Mouse (Mus musculus): ENCODE results near the gene Ndufa4l2. TPM values are rescaled to one million over a fixed set of nuclear protein-coding genes. Genes with fewer than 3 reads are reported as not detected.
A peak's percentile ranks its signal among the peaks of the same experiment; 100 is the strongest.

Gene Ndufa4l2
- polyA plus RNA-seq, 1 experiment from 2014 or later = 21.9 TPM

- Histone ChIP-seq H3K4me1 (replicated peaks; ENCODE audit: control insufficient read depth, insufficient read depth, low read length) (no peaks in the 10 kb centered on the region), H3K4me2 (replicated peaks; ENCODE audit: low read depth) (no peak overlapping the region), H3K9me3 (ENCODE audit: control insufficient read depth) (no peaks in the 10 kb centered on the region), H3K27ac (ENCODE audit: low read depth, low read length) (no peak overlapping the region), H3K9ac (ENCODE audit: low read depth, low read length) (no peak overlapping the region), H3K27me3 (replicated peaks; ENCODE audit: control insufficient read depth, insufficient read depth, low read length) (no peaks in the 10 kb centered on the region), H3K36me3 (ENCODE audit: control insufficient read depth, insufficient read depth) (peaks cover 86% of the 10 kb centered on the region), H3K4me3 (ENCODE audit: low read depth, low read length) (no peak overlapping the region)
- ATAC-seq = peak; percentile 26; the same call in 1 of the 2 replicates
- TF ChIP-seq CTCF (IDR thresholded peaks at IDR 0.05; ENCODE audit: low read depth) = no peak
- WGBS = 37% methylated on average over 13 of the region's 13 CpGs
Measured at GRCm38 (mm10) chr10:127564301-127564700, 49.5 kb downstream of the Ndufa4l2 start.

Other genes starting within 250 kb of the Ndufa4l2 start
- 143 and 147 TPM in 2 replicates for gene Dctn2, start 248.6 kb upstream of the Ndufa4l2 start, polyA plus RNA-seq (2015; fragmentation: Nextera tagmentation; extraction: Ambion mirVana)
- gene Mbd6, start 225.9 kb upstream of the Ndufa4l2 start, polyA plus RNA-seq (2015; fragmentation: Nextera tagmentation; extraction: Ambion mirVana) = 8.7 and 12.8 TPM in 2 replicates
- gene Mars, start 203.2 kb upstream of the Ndufa4l2 start, polyA plus RNA-seq (2015; fragmentation: Nextera tagmentation; extraction: Ambion mirVana) = 47.2 and 50.7 TPM in 2 replicates
- gene Arhgap9, start 193.0 kb upstream of the Ndufa4l2 start, polyA plus RNA-seq (2015; fragmentation: Nextera tagmentation; extraction: Ambion mirVana) = 9.5 and 12.0 TPM in 2 replicates
- gene Gli1, start 173.0 kb upstream of the Ndufa4l2 start, polyA plus RNA-seq (2015; fragmentation: Nextera tagmentation; extraction: Ambion mirVana) = 2.0 TPM in 2 replicates
- 0.04 TPM in 1 of 2 replicates, not detected in the other for gene Inhbe, start 160.6 kb upstream of the Ndufa4l2 start, polyA plus RNA-seq (2015; fragmentation: Nextera tagmentation; extraction: Ambion mirVana)
- not detected in 2 replicates for gene Inhbc, start 144.5 kb upstream of the Ndufa4l2 start, polyA plus RNA-seq (2015; fragmentation: Nextera tagmentation; extraction: Ambion mirVana)
- gene R3hdm2, start 134.6 kb upstream of the Ndufa4l2 start, polyA plus RNA-seq (2015; fragmentation: Nextera tagmentation; extraction: Ambion mirVana) = 19.4 and 21.8 TPM in 2 replicates
- 0.17 TPM in 1 of 2 replicates, not detected in the other for gene Stac3, start 13.3 kb upstream of the Ndufa4l2 start, polyA plus RNA-seq (2015; fragmentation: Nextera tagmentation; extraction: Ambion mirVana)
- 26.2 and 26.7 TPM in 2 replicates for gene Shmt2, start 7.5 kb downstream of the Ndufa4l2 start, polyA plus RNA-seq (2015; fragmentation: Nextera tagmentation; extraction: Ambion mirVana)
- gene Nxph4, start 19.6 kb downstream of the Ndufa4l2 start, polyA plus RNA-seq (2015; fragmentation: Nextera tagmentation; extraction: Ambion mirVana) = 2.9 and 4.5 TPM in 2 replicates
- gene Lrp1, start 106.2 kb downstream of the Ndufa4l2 start, polyA plus RNA-seq (2015; fragmentation: Nextera tagmentation; extraction: Ambion mirVana) = 28.9 and 33.4 TPM in 2 replicates
- 27.1 and 29.2 TPM in 2 replicates for gene Stat6, start 128.0 kb downstream of the Ndufa4l2 start, polyA plus RNA-seq (2015; fragmentation: Nextera tagmentation; extraction: Ambion mirVana)
- gene Nemp1, start 151.9 kb downstream of the Ndufa4l2 start, polyA plus RNA-seq (2015; fragmentation: Nextera tagmentation; extraction: Ambion mirVana) = 2.9 and 3.2 TPM in 2 replicates
- 3.9 and 4.2 TPM in 2 replicates for gene Nab2, start 153.6 kb downstream of the Ndufa4l2 start, polyA plus RNA-seq (2015; fragmentation: Nextera tagmentation; extraction: Ambion mirVana)
- gene Myo1a, start 190.2 kb downstream of the Ndufa4l2 start, polyA plus RNA-seq (2015; fragmentation: Nextera tagmentation; extraction: Ambion mirVana) = 73.8 and 80.3 TPM in 2 replicates
- not detected in 2 replicates for gene Tac2, start 209.5 kb downstream of the Ndufa4l2 start, polyA plus RNA-seq (2015; fragmentation: Nextera tagmentation; extraction: Ambion mirVana)
- gene Zbtb39, start 224.6 kb downstream of the Ndufa4l2 start, polyA plus RNA-seq (2015; fragmentation: Nextera tagmentation; extraction: Ambion mirVana) = 1.3 and 1.6 TPM in 2 replicates
- gene Gpr182, start 236.8 kb downstream of the Ndufa4l2 start, polyA plus RNA-seq (2015; fragmentation: Nextera tagmentation; extraction: Ambion mirVana) = 0.81 and 1.2 TPM in 2 replicates
- 0.10 and 0.12 TPM in 2 replicates for gene Rdh1, start 244.8 kb downstream of the Ndufa4l2 start, polyA plus RNA-seq (2015; fragmentation: Nextera tagmentation; extraction: Ambion mirVana)
- 0.10 and 0.43 TPM in 2 replicates for gene Rdh16f1, start 244.8 kb downstream of the Ndufa4l2 start, polyA plus RNA-seq (2015; fragmentation: Nextera tagmentation; extraction: Ambion mirVana)

Measured in intestine, postnatal 0 days (tissue).